Mouse (Mus musculus) adrenal gland, postnatal 10 days (tissue): ENCODE results near the gene Ubp1. TPM values are rescaled to one million over a fixed set of nuclear protein-coding genes. Genes with fewer than 3 reads are reported as not detected.
A peak's percentile ranks its signal among the peaks of the same experiment; 100 is the strongest.

Experiments used
- DNase-seq: peaks from one replicate; pipeline ENCODE4 v3.0.0; 2021; ENCODE audit warnings: mixed read lengths
- total RNA-seq, 2 experiments: library from RNA; stranded (reverse); gene quantifications; 2 replicates each; pipeline ENCODE4 v1.2.3; 2021

The Ubp1 gene
- total RNA-seq, 2 experiments from 2014 or later = 42.2 to 59.4 TPM

GRCm38 (mm10) chr9:113969399-113969798, 38.7 kb downstream of the Ubp1 start:
- DNase-seq = no peak

GRCm38 (mm10) chr9:113970041-113970440, 39.3 kb downstream of the Ubp1 start:
- DNase-seq = no peak

- no peak for DNase-seq
These were observed 40.9 kb downstream of the Ubp1 start for GRCm38 (mm10) chr9:113971615-113972014.

- DNase-seq = no peak
These were observed 43.1 kb downstream of the Ubp1 start for GRCm38 (mm10) chr9:113973857-113974256.

- no peak for DNase-seq
These were observed 44.2 kb downstream of the Ubp1 start for GRCm38 (mm10) chr9:113974945-113975344.

GRCm38 (mm10) chr9:113975442-113975841, 44.7 kb downstream of the Ubp1 start:
- no peak for DNase-seq

- DNase-seq = no peak
These were observed 45.5 kb downstream of the Ubp1 start for GRCm38 (mm10) chr9:113976264-113976663.

- DNase-seq = no peak
These were observed 46.6 kb downstream of the Ubp1 start for GRCm38 (mm10) chr9:113977225-113977840.

GRCm38 (mm10) chr9:113978656-113979055, 47.9 kb downstream of the Ubp1 start:
- no peak for DNase-seq

- DNase-seq = no peak
These were observed 48.6 kb downstream of the Ubp1 start for GRCm38 (mm10) chr9:113979356-113979755.

GRCm38 (mm10) chr9:113981099-113981880, 50.6 kb downstream of the Ubp1 start:
- DNase-seq = peak; percentile 45

GRCm38 (mm10) chr9:113982451-113982850, 51.7 kb downstream of the Ubp1 start:
- DNase-seq = no peak

- DNase-seq = no peak
These were observed 52.3 kb downstream of the Ubp1 start for GRCm38 (mm10) chr9:113982883-113983670.

- no peak for DNase-seq
These were observed 54.3 kb downstream of the Ubp1 start for GRCm38 (mm10) chr9:113984946-113985620.

GRCm38 (mm10) chr9:113990547-113991248, 60.0 kb downstream of the Ubp1 start:
- DNase-seq = peak; percentile 91

GRCm38 (mm10) chr9:113992810-113993209, 62.1 kb downstream of the Ubp1 start:
- no peak for DNase-seq

- DNase-seq = no peak
These were observed 67.6 kb downstream of the Ubp1 start for GRCm38 (mm10) chr9:113998311-113998710.

GRCm38 (mm10) chr9:114006801-114007200, 76.1 kb downstream of the Ubp1 start:
- no peak for DNase-seq

- no peak for DNase-seq
These were observed 77.2 kb downstream of the Ubp1 start for GRCm38 (mm10) chr9:114007850-114008350.

GRCm38 (mm10) chr9:114009526-114009925, 78.8 kb downstream of the Ubp1 start:
- no peak for DNase-seq

- DNase-seq = no peak
These were observed 80.5 kb downstream of the Ubp1 start for GRCm38 (mm10) chr9:114011203-114011602.

GRCm38 (mm10) chr9:114014034-114014433, 83.3 kb downstream of the Ubp1 start:
- DNase-seq = no peak
